In the genomic region with DNA sequence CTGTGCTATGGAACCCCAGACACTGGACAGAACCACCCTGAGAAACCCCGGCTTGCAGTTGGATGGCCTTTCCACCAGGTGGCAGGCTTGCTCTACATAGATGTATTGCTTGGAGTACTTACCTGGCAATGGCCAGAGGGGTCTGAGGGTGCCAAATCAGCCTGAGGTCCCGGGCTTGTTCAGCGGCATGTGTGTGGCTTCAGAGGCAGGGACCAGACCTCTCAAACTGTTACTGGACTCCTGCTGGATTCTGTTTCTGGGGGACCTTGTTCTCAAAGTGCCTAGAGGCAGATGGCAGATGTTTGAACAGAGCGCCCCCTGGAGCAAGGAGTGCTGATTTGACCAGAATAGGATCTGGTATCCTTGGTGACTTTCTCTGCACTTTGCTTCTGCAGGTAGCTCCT, we compare ENCODE assay signal across 8 mouse cellular contexts.
DNase-seq lines count a peak whose midpoint lies in the region; ATAC-seq and TF ChIP-seq lines count a peak whose summit lies in the region.

No protein-coding gene starts in this region.

- intact Hi-C loops in left cerebral cortex, adult 2 months (cut with DNase I), result loop anchor here (2.0 to 10.0 kb wide), 6 partner anchors 177 to 1522 kb away; partner anchors contain the start of gene Cadm1

- H3K36me3 ChIP-seq in midbrain, embryonic 10.5 days, result no peaks in the 10 kb centered on the region
- H3K36me3 ChIP-seq in small intestine, adult 2 months (ENCODE audit: control insufficient read depth, insufficient read depth, low read length), result no peaks in the 10 kb centered on the region

- peaks cover 16% of the 10 kb centered on the region; the same call in 1 of the 2 replicates for H3K27me3 ChIP-seq in midbrain, embryonic 10.5 days (ENCODE audit: low read depth, poor library complexity, severe bottlenecking)
- no peaks in the 10 kb centered on the region for H3K27me3 ChIP-seq in small intestine, adult 2 months (ENCODE audit: control insufficient read depth, insufficient read depth, low read length)

- DNase-seq in adrenal gland, adult 2 months, result peak; percentile 86
- peak; percentile 32 to 45 for DNase-seq in gastrocnemius, adult 8-10 months (ENCODE audit: low spot score in 2 of 2)
- peak; percentile 47 for DNase-seq in induced T-regulatory cell, adult 2 months (ENCODE audit: low read depth)
- peak; percentile 84 to 92 for DNase-seq in left cerebral cortex, adult 2 months (ENCODE audit: extremely low spot score in 1 of 2, low spot score in 2 of 2)
- peak; percentile 86 for DNase-seq in midbrain, embryonic 10.5 days (ENCODE audit: low spot score)

- H3K4me3 ChIP-seq in left cerebral cortex, adult 2 months, result no peak overlapping the region
- H3K4me3 ChIP-seq in midbrain, embryonic 10.5 days, result no peak overlapping the region
- no peak overlapping the region for H3K4me3 ChIP-seq in small intestine, adult 2 months (ENCODE audit: low read depth, low read length)

- H3K27ac ChIP-seq in left cerebral cortex, adult 2 months, result no peak overlapping the region
- H3K27ac ChIP-seq in midbrain, embryonic 10.5 days (replicated peaks), result no peak overlapping the region
- no peak overlapping the region for H3K27ac ChIP-seq in small intestine, adult 2 months (ENCODE audit: insufficient read depth, low read depth, low read length)

- TF ChIP-seq CTCF in left cerebral cortex, adult 2 months (IDR thresholded peaks at IDR 0.05), result peak; percentile 93
- peak; percentile 94; the same call in 1 of the 2 replicates for TF ChIP-seq CTCF in small intestine, adult 2 months (IDR thresholded peaks at IDR 0.05; ENCODE audit: extremely low read depth, insufficient read length, insufficient replicate concordance, low read depth, low read length)

- no peaks in the 10 kb centered on the region for H3K9me3 ChIP-seq in midbrain, embryonic 10.5 days (replicated peaks)

- no peak for TF ChIP-seq POLR2A in small intestine, adult 2 months (IDR thresholded peaks at IDR 0.05; ENCODE audit: low read depth, low read length)

- WGBS in midbrain, embryonic 10.5 days, result 4% methylated on average over 4 of the region's 4 CpGs
- 2% methylated on average over 4 of the region's 4 CpGs for WGBS in small intestine, adult 2 months

- peak; percentile 87 for ATAC-seq in common myeloid progenitor, adult 5-6 weeks (replicated peaks; ENCODE audit: low read depth, poor library complexity, severe bottlenecking)
- no peak for ATAC-seq in inflammation-experienced regulatory T-cells, adult 6 months

- H3K4me1 ChIP-seq in midbrain, embryonic 10.5 days, result peaks cover 18% of the 10 kb centered on the region
- H3K4me1 ChIP-seq in small intestine, adult 2 months (ENCODE audit: control insufficient read depth, insufficient read depth, insufficient read length, low read length), result no peaks in the 10 kb centered on the region
